Mouse (Mus musculus) thymus, postnatal 10 days (tissue): ENCODE data around the gene Cpeb1.

Source experiments
- DNase-seq, 2 experiments: peaks; one replicate each; pipeline ENCODE4 v3.0.0; 2021; ENCODE audit warnings: low spot score in 2 of 2

Gene Cpeb1

DNA sequence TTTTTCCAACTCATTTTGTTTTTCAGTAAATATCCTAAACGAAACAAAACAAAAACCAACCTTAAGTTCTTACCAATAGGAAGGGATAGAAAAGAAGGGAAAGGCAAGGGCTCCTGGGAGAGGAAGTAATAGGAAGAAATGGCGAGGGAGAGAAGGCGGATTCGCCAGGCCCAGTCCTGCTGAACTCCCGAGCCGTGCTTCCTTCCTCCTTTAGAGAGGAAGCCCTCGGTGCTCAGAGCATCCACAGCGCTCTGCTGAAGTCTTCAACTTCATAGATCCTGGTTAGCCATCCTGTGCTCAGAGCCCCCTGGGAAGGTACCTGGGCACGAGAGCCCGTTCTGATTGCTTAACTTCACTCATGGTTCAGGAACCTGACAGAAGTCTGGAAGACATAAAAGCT, 127.6 kb downstream of the Cpeb1 start:
- no peak for DNase-seq

- no peak for DNase-seq
Observed at GRCm38 (mm10) chr7:81326859-81327258, 128.4 kb downstream of the Cpeb1 start.

- no peak for DNase-seq
Observed at GRCm38 (mm10) chr7:81326043-81326442, 129.2 kb downstream of the Cpeb1 start.

- no peak for DNase-seq
Observed at GRCm38 (mm10) chr7:81321776-81322175, 133.5 kb downstream of the Cpeb1 start.

- DNase-seq: no peak
Observed at GRCm38 (mm10) chr7:81319749-81320148, 135.5 kb downstream of the Cpeb1 start.

- no peak for DNase-seq
Observed at GRCm38 (mm10) chr7:81315583-81315982, 139.7 kb downstream of the Cpeb1 start.

DNA sequence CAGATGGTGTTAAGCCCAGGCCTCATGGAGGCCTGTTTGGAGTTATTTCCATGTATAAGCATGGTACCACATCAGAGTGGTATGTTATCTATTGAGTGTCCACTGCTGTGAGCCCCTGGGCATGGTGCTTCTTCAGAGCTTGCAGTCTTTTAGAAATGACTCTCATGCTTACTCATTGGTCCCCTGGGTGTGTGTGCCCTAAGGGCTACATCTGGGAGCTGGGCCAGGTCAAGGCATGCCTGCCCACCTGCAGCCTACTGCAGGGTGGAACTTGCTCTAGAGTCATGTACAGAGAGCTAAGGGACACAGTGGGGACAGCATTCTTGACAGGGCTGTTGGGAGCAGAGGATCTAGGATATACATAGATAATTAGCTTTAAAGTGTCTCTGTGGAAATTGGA, 143.7 kb downstream of the Cpeb1 start:
- DNase-seq: no peak

DNA sequence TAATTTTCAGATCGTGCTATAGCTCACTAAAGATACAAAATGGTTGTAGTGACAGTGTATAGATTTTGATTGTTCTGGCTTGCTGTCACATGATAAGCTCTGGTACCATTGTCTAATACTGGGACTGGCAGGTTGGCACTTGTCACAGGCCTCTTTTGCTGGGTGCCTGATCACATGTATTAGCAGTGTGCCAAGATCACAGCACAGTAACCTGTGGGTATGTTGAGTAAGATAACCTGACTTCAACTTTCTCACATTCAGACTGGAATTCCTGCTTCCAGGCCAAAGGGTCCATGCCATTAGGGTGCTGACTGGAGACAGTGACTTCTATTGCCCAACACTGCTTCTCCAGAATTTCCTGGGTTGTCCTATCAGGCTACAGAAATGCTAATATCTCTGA, 144.1 kb downstream of the Cpeb1 start:
- no peak for DNase-seq

- no peak for DNase-seq
Observed at GRCm38 (mm10) chr7:81309247-81309646, 146.0 kb downstream of the Cpeb1 start.

DNA sequence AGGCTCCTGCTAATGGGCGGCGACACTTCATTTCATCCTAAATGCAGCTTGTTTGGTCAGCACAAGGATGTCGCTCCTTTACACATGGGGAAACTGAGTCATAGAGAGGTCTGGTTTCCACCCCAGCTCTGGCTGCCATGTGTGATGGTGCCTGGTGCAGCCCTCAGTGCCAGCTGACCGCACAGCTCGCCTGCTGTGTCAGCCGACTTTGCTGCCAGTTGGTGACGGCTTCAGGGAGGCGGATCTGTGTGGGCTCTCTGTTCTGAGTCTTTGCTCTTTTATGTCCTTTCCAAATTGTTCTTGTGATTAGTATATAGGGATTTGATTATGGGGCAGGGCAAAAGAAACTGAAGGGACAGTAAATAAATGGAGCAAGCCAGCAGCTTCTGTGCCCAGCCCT, 147.5 kb downstream of the Cpeb1 start:
- no peak for DNase-seq

GRCm38 (mm10) chr7:81304675-81305074, 150.6 kb downstream of the Cpeb1 start:
- no peak for DNase-seq

- no peak for DNase-seq
Observed at GRCm38 (mm10) chr7:81304100-81304499, 151.2 kb downstream of the Cpeb1 start.

GRCm38 (mm10) chr7:81303682-81304081, 151.6 kb downstream of the Cpeb1 start:
- peak in 1 of 2 experiments; percentile 20 for DNase-seq

GRCm38 (mm10) chr7:81301323-81301722, 153.9 kb downstream of the Cpeb1 start:
- DNase-seq: no peak

GRCm38 (mm10) chr7:81298206-81298605, 157.1 kb downstream of the Cpeb1 start:
- no peak for DNase-seq
